Mouse (Mus musculus): ENCODE measurements around the gene Kansl2. TPM values are rescaled to one million over a fixed set of nuclear protein-coding genes. Genes with fewer than 3 reads are reported as not detected.

The Kansl2 gene
- 77.7 and 79.2 TPM in 2 replicates for polyA plus RNA-seq (2015; fragmentation: Nextera tagmentation; extraction: Ambion mirVana)

DNA sequence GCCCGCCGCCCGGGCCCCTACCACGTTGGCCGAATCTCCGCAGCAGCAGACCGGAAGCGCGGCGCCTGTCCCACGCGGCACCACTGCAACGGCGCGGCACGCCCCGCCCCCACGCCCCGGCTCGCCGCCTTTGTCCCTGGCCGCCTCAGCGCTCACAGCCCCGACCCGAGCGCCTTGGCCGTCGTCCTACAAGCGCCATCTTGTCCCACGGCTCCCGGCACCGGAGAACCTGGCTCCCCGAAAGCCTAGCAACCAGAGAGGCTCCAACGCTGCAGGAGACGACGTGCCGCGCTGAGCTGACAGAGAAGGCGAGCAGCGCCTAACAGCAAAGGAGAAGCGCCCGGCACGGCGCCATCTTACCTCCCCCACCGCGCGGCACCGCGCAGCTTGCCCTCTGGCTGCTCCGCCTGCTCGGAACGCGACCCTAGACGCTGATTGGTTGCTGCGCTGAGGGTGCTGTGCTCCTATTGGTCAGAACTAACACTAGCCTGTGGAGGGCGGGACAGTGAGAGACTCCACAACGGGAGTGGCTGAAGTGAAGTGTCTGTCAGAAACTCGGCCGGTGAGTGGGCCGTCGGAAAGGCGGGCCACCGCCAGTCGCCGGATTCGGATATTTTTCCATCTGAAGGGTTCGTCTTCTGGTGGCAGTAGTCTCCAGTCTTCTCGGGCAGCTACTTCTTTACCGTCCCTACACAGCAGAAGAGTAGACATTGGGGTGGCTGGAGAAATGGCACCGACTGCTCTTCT is at the start of gene Kansl2:
Gene Kansl2 (minus strand): TSS at position 384 of the 747 bp plus-strand sequence.
- Histone ChIP-seq H3K36me3 (ENCODE audit: control insufficient read depth, insufficient read depth) (peaks cover 25% of the 10 kb centered on the region), H3K9me3 (replicated peaks; ENCODE audit: control insufficient read depth, low read length) (no peaks in the 10 kb centered on the region), H3K4me2 (ENCODE audit: low read depth, low read length) (peak within 1 kb of the TSS; percentile 75), H3K4me3 (ENCODE audit: low read length) (peak within 1 kb of the TSS; percentile 94), H3K4me1 (ENCODE audit: control insufficient read depth, insufficient read depth, low read length) (peaks cover 7% of the 10 kb centered on the region), H3K27ac (ENCODE audit: low read length) (peak within 1 kb of the TSS; percentile 99), H3K27me3 (ENCODE audit: control insufficient read depth, insufficient read depth, low read length) (no peaks in the 10 kb centered on the region), H3K9ac (ENCODE audit: low read length) (peak within 1 kb of the TSS; percentile 97)
- peak; percentile 100 for ATAC-seq (replicated peaks; ENCODE audit: extremely low read depth, insufficient read depth, low FRiP score)
- under 1% methylated on average over 69 of the region's 70 CpGs for WGBS

DNA sequence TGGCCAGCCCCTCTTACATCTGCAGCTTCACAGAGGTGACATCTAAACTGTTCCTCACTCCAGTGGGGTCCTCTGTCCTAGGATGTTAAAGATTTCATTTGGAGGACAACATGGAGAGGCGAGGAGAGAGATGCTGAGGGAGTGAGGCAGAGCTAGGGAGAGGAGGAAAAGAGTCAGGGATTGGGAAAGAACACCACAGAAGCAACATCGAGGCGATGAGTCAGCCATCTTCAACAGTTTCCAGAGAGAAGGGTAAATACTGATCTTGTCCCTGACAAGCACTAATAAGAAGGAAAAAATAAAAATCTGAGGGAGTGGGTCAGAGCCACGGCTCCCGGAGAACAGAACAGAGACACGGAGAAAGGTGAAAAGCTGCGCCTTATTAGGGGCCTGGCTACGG is 48.9 kb upstream of the Kansl2 start:
- Histone ChIP-seq H3K4me2 (ENCODE audit: low read depth, low read length) (no peak overlapping the region), H3K4me3 (ENCODE audit: low read length) (no peak overlapping the region), H3K4me1 (ENCODE audit: control insufficient read depth, insufficient read depth, low read length) (peaks cover 21% of the 10 kb centered on the region), H3K36me3 (ENCODE audit: control insufficient read depth, insufficient read depth) (no peaks in the 10 kb centered on the region), H3K27ac (ENCODE audit: low read length) (no peak overlapping the region), H3K27me3 (ENCODE audit: control insufficient read depth, insufficient read depth, low read length) (no peaks in the 10 kb centered on the region), H3K9me3 (replicated peaks; ENCODE audit: control insufficient read depth, low read length) (no peaks in the 10 kb centered on the region), H3K9ac (ENCODE audit: low read length) (no peak overlapping the region)
- WGBS = 75% methylated on average over 8 of the region's 8 CpGs
- no peak for ATAC-seq (replicated peaks; ENCODE audit: extremely low read depth, insufficient read depth, low FRiP score)

DNA sequence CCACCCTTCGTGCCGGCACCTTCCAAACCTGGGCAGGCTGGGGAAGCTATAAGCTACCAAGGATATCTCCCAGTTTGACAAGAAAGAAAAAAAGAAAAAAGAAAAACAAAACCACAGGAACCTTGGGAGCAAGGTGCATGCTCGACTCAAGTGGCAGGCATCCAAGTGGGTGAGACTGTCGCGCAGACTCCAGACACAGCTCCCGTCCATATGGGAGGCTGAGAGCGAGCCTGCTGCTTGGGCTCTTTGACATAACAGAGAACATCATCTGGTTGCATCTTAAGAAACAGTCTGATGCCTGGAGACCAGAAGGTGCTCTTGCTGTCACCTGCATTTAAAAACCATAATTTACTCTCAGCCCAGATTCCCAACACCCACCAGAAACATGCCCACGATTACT is 48.3 kb upstream of the Kansl2 start:
- Histone ChIP-seq H3K4me2 (ENCODE audit: low read depth, low read length) (no peak overlapping the region), H3K4me1 (ENCODE audit: control insufficient read depth, insufficient read depth, low read length) (peaks cover 21% of the 10 kb centered on the region), H3K36me3 (ENCODE audit: control insufficient read depth, insufficient read depth) (no peaks in the 10 kb centered on the region), H3K27ac (ENCODE audit: low read length) (no peak overlapping the region), H3K9me3 (replicated peaks; ENCODE audit: control insufficient read depth, low read length) (no peaks in the 10 kb centered on the region), H3K27me3 (ENCODE audit: control insufficient read depth, insufficient read depth, low read length) (no peaks in the 10 kb centered on the region), H3K9ac (ENCODE audit: low read length) (no peak overlapping the region), H3K4me3 (ENCODE audit: low read length) (no peak overlapping the region)
- no peak for ATAC-seq (replicated peaks; ENCODE audit: extremely low read depth, insufficient read depth, low FRiP score)
- WGBS = 45% methylated on average over 8 of the region's 8 CpGs

DNA sequence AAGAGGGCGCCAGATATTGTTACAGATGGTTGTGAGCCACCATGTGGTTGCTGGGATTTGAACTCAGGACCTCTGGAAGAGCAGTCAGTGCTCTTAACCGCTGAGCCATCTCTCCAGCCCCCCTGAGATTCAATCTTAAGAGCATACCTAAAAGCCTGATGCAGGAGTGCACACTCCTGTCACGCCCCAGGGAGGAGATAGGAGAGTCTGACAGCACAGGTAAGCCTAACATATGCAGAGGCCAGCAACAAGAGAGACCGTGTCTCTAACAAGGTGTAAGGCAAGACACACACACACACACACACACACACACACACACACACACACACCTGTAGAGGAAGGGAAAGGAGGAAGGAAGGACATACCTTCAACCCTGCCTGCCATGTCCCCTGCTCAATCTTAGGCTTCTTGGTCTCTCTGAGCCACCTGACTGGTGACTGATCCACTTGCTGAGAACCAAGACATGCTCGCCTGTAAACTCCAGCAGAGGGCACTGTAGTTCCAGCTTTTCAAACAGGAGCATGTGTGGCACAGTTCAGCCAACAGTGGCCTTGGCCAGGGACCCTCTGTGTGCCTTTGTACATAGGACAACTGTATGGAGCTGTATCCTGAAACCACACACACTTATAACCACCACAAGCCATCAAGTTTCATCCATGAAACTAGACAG is 45.9 kb upstream of the Kansl2 start:
- Histone ChIP-seq H3K4me3 (ENCODE audit: low read length) (no peak overlapping the region), H3K27ac (ENCODE audit: low read length) (no peak overlapping the region), H3K4me1 (ENCODE audit: control insufficient read depth, insufficient read depth, low read length) (peaks cover 10% of the 10 kb centered on the region), H3K36me3 (ENCODE audit: control insufficient read depth, insufficient read depth) (no peaks in the 10 kb centered on the region), H3K9ac (ENCODE audit: low read length) (no peak overlapping the region), H3K27me3 (ENCODE audit: control insufficient read depth, insufficient read depth, low read length) (no peaks in the 10 kb centered on the region), H3K9me3 (replicated peaks; ENCODE audit: control insufficient read depth, low read length) (no peaks in the 10 kb centered on the region), H3K4me2 (ENCODE audit: low read depth, low read length) (no peak overlapping the region)
- peak; percentile 81 for ATAC-seq (replicated peaks; ENCODE audit: extremely low read depth, insufficient read depth, low FRiP score)
- WGBS = 35% methylated on average over 5 of the region's 5 CpGs

DNA sequence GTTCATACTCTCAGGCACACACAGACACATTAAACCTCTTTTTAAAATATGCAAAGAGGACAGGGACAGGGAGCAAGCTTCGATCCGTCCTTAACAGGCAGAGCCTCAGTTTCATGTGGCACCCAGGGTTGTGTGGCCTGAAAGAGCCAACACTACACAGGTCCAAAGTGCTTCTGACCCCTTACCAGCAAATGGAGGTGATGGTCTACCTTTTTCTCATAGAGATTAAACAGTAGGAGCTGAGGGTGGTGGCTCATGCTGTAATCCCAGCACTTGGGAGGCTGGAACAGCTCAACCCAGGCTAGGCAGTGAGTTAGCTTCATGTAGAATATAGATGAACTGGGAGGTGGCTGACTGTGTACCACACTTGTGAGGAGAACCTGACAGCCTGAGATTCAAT is 45.2 kb upstream of the Kansl2 start:
- Histone ChIP-seq H3K9me3 (replicated peaks; ENCODE audit: control insufficient read depth, low read length) (no peaks in the 10 kb centered on the region), H3K4me1 (ENCODE audit: control insufficient read depth, insufficient read depth, low read length) (peaks cover 7% of the 10 kb centered on the region), H3K9ac (ENCODE audit: low read length) (no peak overlapping the region), H3K27me3 (ENCODE audit: control insufficient read depth, insufficient read depth, low read length) (no peaks in the 10 kb centered on the region), H3K4me2 (ENCODE audit: low read depth, low read length) (no peak overlapping the region), H3K36me3 (ENCODE audit: control insufficient read depth, insufficient read depth) (no peaks in the 10 kb centered on the region), H3K4me3 (ENCODE audit: low read length) (no peak overlapping the region), H3K27ac (ENCODE audit: low read length) (no peak overlapping the region)
- ATAC-seq (replicated peaks; ENCODE audit: extremely low read depth, insufficient read depth, low FRiP score) = no peak
- 91% methylated on average over 2 of the region's 2 CpGs for WGBS

DNA sequence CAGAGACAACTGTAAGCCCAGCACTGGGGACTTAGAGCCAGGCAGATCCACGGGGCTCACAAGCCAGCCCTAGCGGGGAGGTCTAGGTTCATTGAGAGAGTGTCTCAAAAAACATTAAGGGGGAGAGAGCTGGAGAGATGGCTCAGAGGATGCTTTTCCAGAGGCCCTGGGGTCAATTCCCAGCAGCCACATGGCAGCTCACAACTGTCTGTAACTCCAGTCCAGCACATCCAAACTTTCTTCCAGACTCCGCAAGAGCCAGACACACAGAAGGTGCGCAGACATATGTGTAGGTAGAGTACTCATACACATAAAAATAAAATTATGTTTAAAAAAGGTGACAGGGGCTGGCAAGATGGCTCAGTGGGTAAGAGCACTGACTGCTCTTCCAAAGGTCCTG is 39.2 kb upstream of the Kansl2 start:
- H3K4me1 ChIP-seq (ENCODE audit: control insufficient read depth, insufficient read depth, low read length) = peaks cover 10% of the 10 kb centered on the region
- ATAC-seq (replicated peaks; ENCODE audit: extremely low read depth, insufficient read depth, low FRiP score) = no peak
- no peak overlapping the region for H3K27ac ChIP-seq (ENCODE audit: low read length)
- no peak overlapping the region for H3K4me3 ChIP-seq (ENCODE audit: low read length)
- H3K36me3 ChIP-seq (ENCODE audit: control insufficient read depth, insufficient read depth) = no peaks in the 10 kb centered on the region
- H3K9me3 ChIP-seq (replicated peaks; ENCODE audit: control insufficient read depth, low read length) = no peaks in the 10 kb centered on the region
- no peaks in the 10 kb centered on the region for H3K27me3 ChIP-seq (ENCODE audit: control insufficient read depth, insufficient read depth, low read length)
- H3K4me2 ChIP-seq (ENCODE audit: low read depth, low read length) = no peak overlapping the region
- H3K9ac ChIP-seq (ENCODE audit: low read length) = no peak overlapping the region
- 72% methylated on average over 4 of the region's 4 CpGs for WGBS

DNA sequence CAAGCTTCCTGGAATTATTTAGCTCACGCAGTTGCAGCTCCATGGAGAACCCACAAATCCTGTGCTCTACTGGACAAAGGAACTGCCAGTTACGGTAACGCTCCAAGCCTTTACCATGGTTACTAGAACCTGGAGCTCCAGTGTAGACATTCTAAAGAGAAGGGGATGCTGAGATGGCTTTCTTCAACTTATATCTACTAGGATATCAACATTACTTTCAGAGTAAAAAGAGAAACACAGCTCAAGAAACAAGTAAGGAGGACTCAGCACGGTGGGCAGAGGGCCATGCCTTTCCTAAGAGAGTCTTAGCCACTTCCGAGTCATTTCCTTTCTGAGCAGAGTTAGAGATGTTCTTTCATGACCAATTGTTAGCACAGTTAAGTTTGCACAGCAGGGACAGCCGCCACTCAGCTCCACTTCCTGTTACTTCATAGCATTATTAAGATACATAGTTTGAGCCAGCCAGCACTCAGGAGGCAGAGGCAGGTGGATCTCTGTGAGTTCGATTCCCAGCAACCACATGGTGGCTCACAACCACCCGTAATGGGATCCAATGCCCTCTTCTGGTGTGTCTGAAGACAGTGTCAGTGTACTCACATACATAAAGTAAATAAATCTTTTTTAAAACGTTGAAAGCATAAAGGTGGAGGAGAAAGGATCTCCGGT is 36.9 kb upstream of the Kansl2 start, which contains the start of the genes Ccnt1 and 4930415O20Rik:
Gene Ccnt1 (minus strand): TSS at position 51 of the 666 bp plus-strand sequence.
Gene 4930415O20Rik (plus strand): TSS at position 132 of the 666 bp plus-strand sequence.
- H3K27ac ChIP-seq (ENCODE audit: low read length) = no peak within 1 kb of the TSS
- H3K9me3 ChIP-seq (replicated peaks; ENCODE audit: control insufficient read depth, low read length) = no peaks in the 10 kb centered on the region
- no peak for ATAC-seq (replicated peaks; ENCODE audit: extremely low read depth, insufficient read depth, low FRiP score)
- WGBS = 69% methylated on average over 10 of the region's 10 CpGs
- no peaks in the 10 kb centered on the region for H3K27me3 ChIP-seq (ENCODE audit: control insufficient read depth, insufficient read depth, low read length)
- H3K4me1 ChIP-seq (ENCODE audit: control insufficient read depth, insufficient read depth, low read length) = peaks cover 16% of the 10 kb centered on the region
- H3K4me2 ChIP-seq (ENCODE audit: low read depth, low read length) = no peak within 1 kb of the TSS
- no peaks in the 10 kb centered on the region for H3K36me3 ChIP-seq (ENCODE audit: control insufficient read depth, insufficient read depth)
- H3K4me3 ChIP-seq (ENCODE audit: low read length) = no peak within 1 kb of the TSS
- H3K9ac ChIP-seq (ENCODE audit: low read length) = no peak within 1 kb of the TSS

DNA sequence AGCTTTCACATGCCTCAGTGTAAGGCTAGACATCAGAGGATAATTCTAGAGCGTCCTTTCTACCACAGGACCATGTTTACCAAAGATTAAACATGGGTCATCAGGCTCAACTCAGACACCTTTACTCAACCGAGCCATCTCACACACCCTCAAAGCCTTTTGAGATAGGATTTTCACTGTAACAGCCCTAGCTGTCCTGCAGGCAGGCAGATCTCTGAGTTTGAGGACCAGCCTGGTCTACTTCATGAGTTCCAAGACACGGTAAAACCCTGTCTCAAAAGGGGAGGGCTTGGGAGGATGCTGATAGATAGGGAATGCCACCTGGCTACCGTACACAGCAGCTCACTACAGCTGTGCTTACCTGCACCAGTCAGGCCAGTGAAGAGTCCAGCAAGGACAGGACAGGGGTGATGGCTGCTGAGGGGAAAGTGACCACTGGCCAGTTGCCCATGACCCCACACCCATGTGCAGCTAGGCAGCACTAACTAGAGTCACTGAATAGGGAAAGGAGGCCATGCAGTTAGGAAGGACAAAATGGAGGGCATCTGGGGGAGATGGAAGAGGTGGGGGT is 35.8 kb upstream of the Kansl2 start:
- Histone ChIP-seq H3K4me1 (ENCODE audit: control insufficient read depth, insufficient read depth, low read length) (peaks cover 27% of the 10 kb centered on the region), H3K27me3 (ENCODE audit: control insufficient read depth, insufficient read depth, low read length) (no peaks in the 10 kb centered on the region), H3K9ac (ENCODE audit: low read length) (no peak overlapping the region), H3K36me3 (ENCODE audit: control insufficient read depth, insufficient read depth) (no peaks in the 10 kb centered on the region), H3K27ac (ENCODE audit: low read length) (no peak overlapping the region), H3K9me3 (replicated peaks; ENCODE audit: control insufficient read depth, low read length) (no peaks in the 10 kb centered on the region), H3K4me2 (ENCODE audit: low read depth, low read length) (no peak overlapping the region), H3K4me3 (ENCODE audit: low read length) (no peak overlapping the region)
- 71% methylated on average over 4 of the region's 4 CpGs for WGBS
- no peak for ATAC-seq (replicated peaks; ENCODE audit: extremely low read depth, insufficient read depth, low FRiP score)
